Mouse (Mus musculus) spleen, embryonic (tissue): ENCODE data around the gene Gm20835.
"Not testable (repeated sequence)": the region's sequence is repeated elsewhere in the genome, so short reads cannot be mapped to it uniquely, and the experiment has no call there.

Source experiments
- CTCF ChIA-PET: fragments of 350-600 bp; sonication (Branson Sonifier 250); formaldehyde crosslinking; loops from one replicate; lab custom pipeline; 2022; lab: Charles Lee

Gm20835 gene

DNA sequence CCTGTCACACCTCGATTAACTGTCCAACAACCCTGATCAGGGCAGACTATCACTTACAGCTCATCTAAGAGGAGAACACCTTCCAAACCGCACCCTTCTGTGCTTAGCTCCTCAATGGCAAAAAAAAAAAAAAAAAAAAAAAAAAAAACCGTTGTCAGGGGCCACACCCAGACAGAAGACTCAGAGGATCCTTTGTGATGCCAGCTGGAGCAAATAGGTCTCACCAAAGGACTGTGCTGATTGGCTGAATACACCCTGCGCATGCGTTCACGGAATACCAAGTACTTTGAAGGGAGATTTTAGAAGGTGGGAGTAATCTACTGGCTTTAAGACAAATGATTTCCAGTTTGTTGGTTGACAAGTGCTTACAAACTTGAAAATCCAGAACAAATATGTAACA, at the start of gene Gm20835:
Gene Gm20835, minus strand, starts transcription at position 101 of the 400 bp plus-strand sequence.
- CTCF ChIA-PET, result not testable (repeated sequence)
